Mouse (Mus musculus): ENCODE data around the gene Nf2. TPM values are rescaled to one million over a fixed set of nuclear protein-coding genes. Genes with fewer than 3 reads are reported as not detected.
A peak's percentile ranks its signal among the peaks of the same experiment; 100 is the strongest.

The Nf2 gene
- total RNA-seq, 2 experiments from 2014 or later: 35.2 to 40.9 TPM

GRCm38 (mm10) chr11:4760438-4760837 lies 88.9 kb downstream of the Nf2 start:
- DNase-seq: no peak
- intact Hi-C loops (cut with DNase I; ENCODE audit: low total_unique reads): no loop called here

GRCm38 (mm10) chr11:4757789-4758158 lies 91.6 kb downstream of the Nf2 start:
- intact Hi-C loops (cut with DNase I; ENCODE audit: low total_unique reads): no loop called here
- no peak for DNase-seq

- DNase-seq: no peak
These were observed 92.2 kb downstream of the Nf2 start for GRCm38 (mm10) chr11:4756984-4757788.

GRCm38 (mm10) chr11:4756460-4756859 lies 92.9 kb downstream of the Nf2 start:
- intact Hi-C loops (cut with DNase I; ENCODE audit: low total_unique reads): no loop called here
- no peak for DNase-seq

More at GRCm38 (mm10) chr11:4756984-4757788, 92.2 kb downstream of the Nf2 start:
- intact Hi-C loops (cut with DNase I; ENCODE audit: low total_unique reads): no loop called here

GRCm38 (mm10) chr11:4754867-4755266 lies 94.5 kb downstream of the Nf2 start:
- DNase-seq: no peak
- intact Hi-C loops (cut with DNase I; ENCODE audit: low total_unique reads): no loop called here

- no peak for DNase-seq
- intact Hi-C loops (cut with DNase I; ENCODE audit: low total_unique reads): no loop called here
These were observed 95.3 kb downstream of the Nf2 start for GRCm38 (mm10) chr11:4754036-4754435.

GRCm38 (mm10) chr11:4752836-4753235 lies 96.5 kb downstream of the Nf2 start:
- intact Hi-C loops (cut with DNase I; ENCODE audit: low total_unique reads): no loop called here
- DNase-seq: no peak

DNA sequence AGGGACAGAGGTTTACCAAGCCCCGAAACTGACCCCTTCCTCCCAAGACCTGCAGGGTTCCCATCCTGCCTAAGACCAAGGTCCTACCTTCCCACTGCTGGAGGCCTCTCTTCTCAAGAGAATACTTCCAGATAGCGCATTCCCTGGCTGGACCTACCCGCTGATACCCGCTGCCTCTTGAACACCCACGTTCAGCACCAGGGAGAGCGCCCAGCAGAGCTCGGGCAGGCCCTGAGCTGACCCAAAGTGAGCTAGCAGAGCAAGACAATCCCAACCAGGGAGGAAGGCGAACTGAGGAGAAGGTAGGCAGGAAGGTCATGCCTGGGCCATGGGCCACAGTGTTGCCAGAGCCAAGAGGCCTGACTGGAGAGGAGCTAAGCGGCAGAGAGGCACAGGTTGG lies 99.1 kb downstream of the Nf2 start:
- peak; percentile 69 for DNase-seq
- intact Hi-C loops (cut with DNase I; ENCODE audit: low total_unique reads): no loop called here

- DNase-seq: no peak
- intact Hi-C loops (cut with DNase I; ENCODE audit: low total_unique reads): loop anchor here (10.0 kb wide), 1 partner anchor 78 kb away; no protein-coding TSS in a partner anchor
These were observed 102.1 kb downstream of the Nf2 start for GRCm38 (mm10) chr11:4747285-4747684.

DNA sequence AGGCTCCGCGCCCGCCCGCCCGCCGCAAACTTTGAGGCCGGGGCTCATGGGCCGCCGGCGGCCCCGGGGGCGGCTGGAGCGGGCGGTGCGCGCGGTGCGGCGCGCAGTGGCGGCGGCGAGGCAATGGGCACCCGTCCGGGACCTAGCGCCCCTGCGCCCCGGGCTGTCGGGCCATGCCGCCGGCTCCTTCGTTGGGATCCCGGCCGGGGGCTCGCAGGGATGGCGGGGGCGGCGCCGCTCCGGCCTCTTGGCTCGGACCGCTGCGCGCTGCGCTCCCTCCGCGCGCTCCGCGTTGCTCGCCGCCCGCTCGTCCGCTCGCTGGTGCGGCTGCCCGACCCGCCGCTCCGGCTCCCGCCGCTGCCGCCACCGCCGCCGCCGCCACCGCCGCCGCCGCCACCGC lies 102.6 kb downstream of the Nf2 start, which contains the start of gene Cabp7:
Gene Cabp7, minus strand, starts transcription at position 46 of the 400 bp plus-strand sequence.
- no peak for DNase-seq

GRCm38 (mm10) chr11:4745969-4746368 lies 103.4 kb downstream of the Nf2 start:
- intact Hi-C loops (cut with DNase I; ENCODE audit: low total_unique reads): loop anchor here (10.0 kb wide), 1 partner anchor 79 kb away; no protein-coding TSS in a partner anchor
- DNase-seq: no peak

More for the DNA sequence above, 102.6 kb downstream of the Nf2 start, which contains the start of gene Cabp7:
- intact Hi-C loops (cut with DNase I; ENCODE audit: low total_unique reads): loop anchor here (10.0 kb wide), 1 partner anchor 78 kb away; no protein-coding TSS in a partner anchor

GRCm38 (mm10) chr11:4744691-4745090 lies 104.6 kb downstream of the Nf2 start:
- intact Hi-C loops (cut with DNase I; ENCODE audit: low total_unique reads): loop anchor here (10.0 kb wide), 1 partner anchor 80 kb away; no protein-coding TSS in a partner anchor
- no peak for DNase-seq

- intact Hi-C loops (cut with DNase I; ENCODE audit: low total_unique reads): loop anchor here (10.0 kb wide), 1 partner anchor 84 kb away; no protein-coding TSS in a partner anchor
- DNase-seq: no peak
These were observed 108.6 kb downstream of the Nf2 start for GRCm38 (mm10) chr11:4740785-4741184.

- DNase-seq: no peak
- intact Hi-C loops (cut with DNase I; ENCODE audit: low total_unique reads): no loop called here
These were observed 110.6 kb downstream of the Nf2 start for GRCm38 (mm10) chr11:4738719-4739118.

- intact Hi-C loops (cut with DNase I; ENCODE audit: low total_unique reads): no loop called here
- no peak for DNase-seq
These were observed 111.7 kb downstream of the Nf2 start for GRCm38 (mm10) chr11:4737682-4738081.

- intact Hi-C loops (cut with DNase I; ENCODE audit: low total_unique reads): no loop called here
These were observed 113.0 kb downstream of the Nf2 start for GRCm38 (mm10) chr11:4736355-4736754.

DNA sequence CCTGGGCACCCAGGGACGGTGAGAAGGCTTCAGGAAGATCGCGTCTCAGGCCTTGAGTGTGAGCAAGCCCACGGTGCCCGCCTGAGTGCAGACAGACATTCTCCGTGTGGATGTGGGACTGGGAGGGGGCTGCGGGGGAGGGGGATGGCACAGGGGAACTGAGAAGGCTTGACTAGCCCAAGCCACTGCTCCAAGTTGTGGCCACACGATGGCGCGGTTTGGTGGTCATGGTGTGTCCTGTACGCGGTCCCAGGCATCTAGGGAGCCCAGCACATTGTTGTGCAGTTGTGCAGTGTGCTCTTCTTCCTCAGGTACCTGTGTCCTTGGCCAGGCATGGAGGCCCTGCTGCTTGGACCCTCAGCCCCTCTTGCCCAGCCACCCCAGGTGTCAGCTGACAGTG lies 115.2 kb downstream of the Nf2 start:
- no peak for DNase-seq
- intact Hi-C loops (cut with DNase I; ENCODE audit: low total_unique reads): no loop called here

More at GRCm38 (mm10) chr11:4736355-4736754, 113.0 kb downstream of the Nf2 start:
- DNase-seq: no peak

GRCm38 (mm10) chr11:4731781-4732180 lies 117.6 kb downstream of the Nf2 start:
- intact Hi-C loops (cut with DNase I; ENCODE audit: low total_unique reads): no loop called here
- DNase-seq: no peak

GRCm38 (mm10) chr11:4730913-4731312 lies 118.4 kb downstream of the Nf2 start:
- peak; percentile 45 for DNase-seq
- intact Hi-C loops (cut with DNase I; ENCODE audit: low total_unique reads): no loop called here

DNA sequence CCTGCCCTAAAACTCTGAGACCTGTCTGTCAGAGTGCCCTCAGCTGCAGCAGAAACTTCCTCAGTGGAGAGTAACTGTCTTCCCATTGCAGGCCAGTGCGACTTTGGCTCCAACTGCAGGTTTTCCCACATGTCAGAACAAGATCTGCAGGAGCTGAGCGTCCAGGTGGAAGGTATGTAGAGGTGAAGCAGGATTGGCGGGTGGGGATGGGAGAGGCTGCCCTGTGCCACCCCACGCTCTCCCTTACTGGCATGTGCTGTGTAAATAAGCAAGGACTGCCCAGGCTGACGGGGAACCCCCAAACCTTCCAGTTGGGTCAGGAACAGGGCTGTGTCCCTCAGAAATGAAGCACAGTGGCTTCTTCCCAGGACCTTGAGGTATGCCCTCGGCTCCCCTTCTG lies 119.2 kb downstream of the Nf2 start:
- intact Hi-C loops (cut with DNase I; ENCODE audit: low total_unique reads): no loop called here
- no peak for DNase-seq

GRCm38 (mm10) chr11:4729603-4730002 lies 119.7 kb downstream of the Nf2 start:
- no peak for DNase-seq
- intact Hi-C loops (cut with DNase I; ENCODE audit: low total_unique reads): no loop called here

All from gastrocnemius, postnatal 14 days (tissue).